Mouse (Mus musculus) liver, embryonic 14.5 days (tissue): ENCODE results near the gene Btbd9.

Experiments used
- CTCF ChIP-seq: IDR thresholded peaks from 2 replicates; pipeline ENCODE4 v1.5.1; 2016; ENCODE audit warnings: antibody characterized with exemption, low read depth, control low read depth
- EP300 ChIP-seq: IDR thresholded peaks from 2 replicates; pipeline ENCODE4 v1.6.1; 2016; ENCODE audit warnings: antibody characterized with exemption, low read depth

DNA sequence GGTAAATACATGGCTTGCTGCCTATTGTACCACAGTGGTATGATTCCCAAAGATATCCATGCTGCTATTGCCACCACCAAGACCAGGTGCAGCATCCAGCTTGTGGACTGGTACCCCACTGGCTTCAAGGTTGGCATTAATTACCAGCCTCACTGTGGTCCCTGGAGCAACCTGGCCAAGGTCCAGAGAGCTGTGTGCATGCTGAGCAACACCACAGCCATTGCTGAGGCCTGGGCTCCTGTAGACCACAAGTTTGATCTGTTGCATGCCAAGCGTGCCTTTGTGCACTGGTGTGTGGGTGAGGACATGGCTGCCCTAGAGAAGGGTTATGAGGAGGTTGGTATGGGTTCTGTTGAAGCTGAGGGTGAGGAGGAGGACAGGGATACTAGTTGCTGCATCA, 397.9 kb downstream of the Btbd9 start:
- TF ChIP-seq CTCF (no peak), EP300 (no peak)
